Comparison of ENCODE assay signal across 13 mouse cellular contexts in the genomic region with DNA sequence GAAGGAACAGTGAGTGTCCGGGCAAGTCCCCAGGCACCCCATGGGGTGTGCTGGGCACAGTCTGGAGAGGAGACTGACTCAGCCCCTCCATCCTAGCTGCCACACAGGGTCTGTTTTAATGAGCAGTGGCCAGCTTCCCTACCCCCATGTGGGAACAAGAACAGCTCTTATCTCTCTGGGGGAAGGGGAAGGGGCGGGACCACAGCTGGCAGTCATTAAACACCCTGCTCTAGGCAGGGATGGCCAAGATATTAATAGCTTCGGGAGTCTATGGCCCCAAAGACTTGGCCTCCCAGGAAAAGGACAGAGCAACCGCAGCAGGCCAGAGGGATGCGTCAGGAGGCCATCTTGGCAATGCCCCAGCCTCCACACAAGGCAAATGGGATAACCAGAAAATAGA. TPM values are rescaled to one million over a fixed set of nuclear protein-coding genes. Genes with fewer than 3 reads are reported as not detected.
DNase-seq lines count a peak whose midpoint lies in the region; ATAC-seq lines count a peak whose summit lies in the region.
"Had no signal": no experiment of that assay in that cellular context is flagged by ENCODE, and none has a peak within 500 bp of the region (broad histone marks: within the 10 kb centered on the region; RNA-seq: fewer than 3 reads in every experiment).

No protein-coding gene starts in this region.

- no peak overlapping the region for H3K4me2 ChIP-seq in intestine, embryonic 15.5 days (replicated peaks)
- H3K4me2 ChIP-seq in intestine, embryonic 16.5 days (ENCODE audit: low read depth, low read length): no peak overlapping the region
- H3K4me2 ChIP-seq in heart, embryonic 15.5 days: 0 out of 2 replicates have a peak overlapping the region, but pooled peaks have one; percentile 15
- H3K4me2 ChIP-seq: stomach, embryonic 15.5 days had no signal

- no peaks in the 10 kb centered on the region for H3K9me3 ChIP-seq in intestine, embryonic 15.5 days
- no peaks in the 10 kb centered on the region for H3K9me3 ChIP-seq in intestine, embryonic 16.5 days (ENCODE audit: control insufficient read depth, low read length)
- H3K9me3 ChIP-seq in heart, embryonic 15.5 days (replicated peaks): no peaks in the 10 kb centered on the region
- H3K9me3 ChIP-seq: stomach, embryonic 15.5 days had no signal

- no peak overlapping the region for H3K9ac ChIP-seq in intestine, embryonic 15.5 days
- no peak overlapping the region for H3K9ac ChIP-seq in intestine, embryonic 16.5 days (ENCODE audit: low read depth, low read length)
- peak overlapping the region; percentile 21; the same call in 1 of the 2 replicates for H3K9ac ChIP-seq in heart, embryonic 15.5 days
- H3K9ac ChIP-seq: stomach, embryonic 15.5 days had no signal

- no peak overlapping the region for H3K4me3 ChIP-seq in intestine, embryonic 15.5 days (replicated peaks)
- no peak overlapping the region for H3K4me3 ChIP-seq in intestine, embryonic 16.5 days (ENCODE audit: low read length)
- H3K4me3 ChIP-seq in heart, embryonic 15.5 days: no peak overlapping the region
- H3K4me3 ChIP-seq: stomach, embryonic 15.5 days had no signal

- peak; percentile 20 for DNase-seq in brain, adult 2 months (ENCODE audit: low read depth, low spot score)
- peak; percentile 78 for DNase-seq in lung, postnatal 10 days
- DNase-seq in cerebellum, postnatal 36 days: no peak
- DNase-seq in adrenal gland, adult 18-20 months (ENCODE audit: low spot score in 2 of 2): no peak
- no peak for DNase-seq in cerebellum, adult 18-20 months
- DNase-seq: adrenal gland, postnatal 10 days; embryo, embryonic 11 days had no signal

- peaks cover 32% of the 10 kb centered on the region for H3K4me1 ChIP-seq in intestine, embryonic 15.5 days (replicated peaks)
- H3K4me1 ChIP-seq in intestine, embryonic 16.5 days (ENCODE audit: control insufficient read depth, insufficient read depth, low read length): peaks cover 30% of the 10 kb centered on the region
- peaks cover 40% of the 10 kb centered on the region for H3K4me1 ChIP-seq in heart, embryonic 15.5 days (replicated peaks)

- ATAC-seq in intestine, embryonic 15.5 days: 0 out of 2 replicates have a peak, but pooled peaks have one; percentile 18
- no peak for ATAC-seq in intestine, embryonic 16.5 days
- peak; percentile 54 for ATAC-seq in heart, embryonic 15.5 days (replicated peaks; ENCODE audit: insufficient number of reproducible peaks, insufficient read depth, low FRiP score, low read depth)
- ATAC-seq: CD4-positive, CD25-positive, alpha-beta regulatory T cell, adult 4 months had no signal

- no peak overlapping the region for H3K27ac ChIP-seq in intestine, embryonic 15.5 days
- no peak overlapping the region for H3K27ac ChIP-seq in intestine, embryonic 16.5 days (ENCODE audit: low read length)
- 0 out of 2 replicates have a peak overlapping the region, but pooled peaks have one; percentile 53 for H3K27ac ChIP-seq in heart, embryonic 15.5 days
- H3K27ac ChIP-seq: macrophage; stomach, embryonic 15.5 days had no signal

- no peaks in the 10 kb centered on the region for H3K36me3 ChIP-seq in intestine, embryonic 15.5 days
- no peaks in the 10 kb centered on the region for H3K36me3 ChIP-seq in intestine, embryonic 16.5 days (ENCODE audit: control insufficient read depth, insufficient read depth, low read length)
- H3K36me3 ChIP-seq in heart, embryonic 15.5 days: no peaks in the 10 kb centered on the region
- H3K36me3 ChIP-seq: stomach, embryonic 15.5 days had no signal

- 45% methylated on average over 5 of the region's 5 CpGs for WGBS in intestine, embryonic 15.5 days
- WGBS in intestine, embryonic 16.5 days: 47% methylated on average over 5 of the region's 5 CpGs
- 28% methylated on average over 5 of the region's 5 CpGs for WGBS in heart, embryonic 15.5 days

- H3K27me3 ChIP-seq in intestine, embryonic 15.5 days (replicated peaks): peaks cover 27% of the 10 kb centered on the region; the same call in 1 of the 2 replicates
- H3K27me3 ChIP-seq in intestine, embryonic 16.5 days (replicated peaks; ENCODE audit: control insufficient read depth, insufficient read depth, low read length): peaks cover 4% of the 10 kb centered on the region; the same call in 1 of the 2 replicates
- H3K27me3 ChIP-seq in heart, embryonic 15.5 days: peaks cover 38% of the 10 kb centered on the region

RNA-seq across cellular contexts. Expression of a gene that starts 29.8 kb away (rescaled TPM):
- 6.1 and 7.0 TPM in 2 replicates for polyA plus RNA-seq in intestine, embryonic 15.5 days (2015; fragmentation: Nextera tagmentation; extraction: Ambion mirVana)
- 6.8 and 8.9 TPM in 2 replicates for polyA plus RNA-seq in intestine, embryonic 16.5 days (2015; fragmentation: Nextera tagmentation; extraction: Ambion mirVana)
- 0.33 and 0.43 TPM in 2 replicates for polyA plus RNA-seq in heart, embryonic 15.5 days (2015; fragmentation: Nextera tagmentation; extraction: Ambion mirVana)
- under 1 TPM; 0.30 to 0.67 TPM for total RNA-seq in adrenal gland, adult 18-20 months (2021)

RNA-seq across cellular contexts. Expression of a gene that starts 30.4 kb away (rescaled TPM):
- polyA plus RNA-seq in intestine, embryonic 15.5 days (2015; fragmentation: Nextera tagmentation; extraction: Ambion mirVana): not detected in 2 replicates
- not detected in 2 replicates for polyA plus RNA-seq in intestine, embryonic 16.5 days (2015; fragmentation: Nextera tagmentation; extraction: Ambion mirVana)
- polyA plus RNA-seq in heart, embryonic 15.5 days (2015; fragmentation: Nextera tagmentation; extraction: Ambion mirVana): 0.13 and 0.19 TPM in 2 replicates
- total RNA-seq in adrenal gland, adult 18-20 months (2021): not detected
- polyA plus RNA-seq: CD4-positive, CD25-positive, alpha-beta regulatory T cell, adult 4 months had no signal

RNA-seq across cellular contexts. Expression of a gene that starts 33.0 kb away (rescaled TPM):
- polyA plus RNA-seq in intestine, embryonic 15.5 days (2015; fragmentation: Nextera tagmentation; extraction: Ambion mirVana): 14.5 and 14.7 TPM in 2 replicates
- polyA plus RNA-seq in intestine, embryonic 16.5 days (2015; fragmentation: Nextera tagmentation; extraction: Ambion mirVana): 16.1 and 16.4 TPM in 2 replicates
- 5.7 and 6.0 TPM in 2 replicates for polyA plus RNA-seq in heart, embryonic 15.5 days (2015; fragmentation: Nextera tagmentation; extraction: Ambion mirVana)
- 1 to 10 TPM; 4.0 to 4.3 TPM for total RNA-seq in adrenal gland, adult 18-20 months (2021)

RNA-seq across cellular contexts. Expression of a gene that starts 37.8 kb away (rescaled TPM):
- 141 and 147 TPM in 2 replicates for polyA plus RNA-seq in intestine, embryonic 15.5 days (2015; fragmentation: Nextera tagmentation; extraction: Ambion mirVana)
- polyA plus RNA-seq in intestine, embryonic 16.5 days (2015; fragmentation: Nextera tagmentation; extraction: Ambion mirVana): 124 and 144 TPM in 2 replicates
- 153 and 193 TPM in 2 replicates for polyA plus RNA-seq in heart, embryonic 15.5 days (2015; fragmentation: Nextera tagmentation; extraction: Ambion mirVana)
- total RNA-seq in adrenal gland, adult 18-20 months (2021): 10 to 100 TPM; 40.8 to 44.5 TPM

RNA-seq across cellular contexts. Expression of a gene that starts 46.7 kb away (rescaled TPM):
- polyA plus RNA-seq in intestine, embryonic 15.5 days (2015; fragmentation: Nextera tagmentation; extraction: Ambion mirVana): 57.9 and 62.6 TPM in 2 replicates
- polyA plus RNA-seq in intestine, embryonic 16.5 days (2015; fragmentation: Nextera tagmentation; extraction: Ambion mirVana): 44.8 and 46.3 TPM in 2 replicates
- polyA plus RNA-seq in heart, embryonic 15.5 days (2015; fragmentation: Nextera tagmentation; extraction: Ambion mirVana): 43.6 and 46.0 TPM in 2 replicates
- 10 to 100 TPM; 61.9 to 62.7 TPM for total RNA-seq in adrenal gland, adult 18-20 months (2021)

Comparison
In these comparisons a context has a peak if more than half of its experiments do, and no peak if none do; other contexts are left out.
1. DNase-seq: peak in brain, adult 2 months (single experiment) and lung, postnatal 10 days (single experiment); none in cerebellum, postnatal 36 days (0 of 2), adrenal gland, adult 18-20 months (0 of 2) and cerebellum, adult 18-20 months (0 of 2).